Mouse (Mus musculus) embryonic fibroblast, embryonic 13.5 days (primary cell): Measurements from ENCODE around the gene Esyt3.

Experiments used
- CTCF ChIP-seq: IDR thresholded peaks from 2 replicates; pipeline ENCODE4 v1.5.1; 2011; ENCODE audit warnings: mild to moderate bottlenecking, control low read depth, low read length, moderate library complexity, borderline replicate concordance; ENCODE audit not compliant: insufficient read depth
- POLR2A ChIP-seq: IDR thresholded peaks from 2 replicates; pipeline ENCODE4 v1.6.1; 2011; ENCODE audit warnings: low read depth, mild to moderate bottlenecking, control low read depth, low read length, moderate library complexity

DNA sequence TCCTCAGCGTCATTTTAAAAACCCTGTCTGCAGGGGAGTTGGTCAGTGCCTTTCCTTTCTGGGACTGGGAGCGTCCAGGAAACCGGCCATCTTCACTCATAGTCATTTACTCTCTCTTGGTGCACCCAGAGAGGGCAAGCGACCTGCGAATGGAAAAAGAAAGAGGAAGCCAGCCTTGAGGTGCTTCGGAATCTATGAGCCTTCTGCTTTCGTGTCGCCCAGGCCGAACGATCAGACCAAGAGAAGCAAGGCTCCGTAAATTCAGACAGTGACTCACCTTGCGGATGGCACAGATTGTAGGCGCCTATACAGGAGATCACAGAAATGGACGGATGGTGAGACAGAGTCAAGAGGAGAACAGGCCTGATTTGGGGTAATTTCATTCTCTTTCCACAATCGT lies 655 bp upstream of the Esyt3 start:
- TF ChIP-seq CTCF (no peak), POLR2A (no peak)
